ENCODE assay signal across 8 mouse cellular contexts in genomic region chr3:89246261-89247100, GRCm38 (mm10). TPM values are rescaled to one million over a fixed set of nuclear protein-coding genes. Genes with fewer than 3 reads are reported as not detected.
DNase-seq lines count a peak whose midpoint lies in the region; ATAC-seq and TF ChIP-seq lines count a peak whose summit lies in the region.

Gene Trim46, minus strand, starts transcription at chr3:89246309.

- H3K27ac ChIP-seq in ES-Bruce4 (ENCODE audit: insufficient read depth, low read length): peak within 1 kb of the TSS; percentile 37
- peak within 1 kb of the TSS; percentile 74 for H3K27ac ChIP-seq in forebrain, embryonic 11.5 days (ENCODE audit: low read depth, low read length)
- peak within 1 kb of the TSS; percentile 72 for H3K27ac ChIP-seq in heart, embryonic 16.5 days (ENCODE audit: low read length)
- H3K27ac ChIP-seq in liver, postnatal 0 days (ENCODE audit: low read depth): peak within 1 kb of the TSS; percentile 64
- peak within 1 kb of the TSS; percentile 96 for H3K27ac ChIP-seq in neural tube, embryonic 13.5 days (replicated peaks)

- 1% methylated on average over 42 of the region's 42 CpGs for WGBS in forebrain, embryonic 11.5 days
- under 1% methylated on average over 40 of the region's 42 CpGs for WGBS in heart, embryonic 16.5 days
- 1% methylated on average over 40 of the region's 42 CpGs for WGBS in liver, postnatal 0 days (ENCODE audit: insufficient replicate concordance)
- 1% methylated on average over 42 of the region's 42 CpGs for WGBS in neural tube, embryonic 13.5 days

- DNase-seq in c-Kit-positive CD71-positive TER-119-negative erythroid progenitor cells, embryonic 14.5 days (ENCODE audit: low read depth): peak; percentile 85
- peak; percentile 94 for DNase-seq in forebrain, embryonic 11.5 days (ENCODE audit: low spot score)
- peak; percentile 92 to 93 for DNase-seq in kidney, postnatal 36 days
- peak; percentile 89 for DNase-seq in liver, postnatal 0 days
- peak; percentile 90 for DNase-seq in telencephalon, adult 2 months (ENCODE audit: low read depth, low spot score)

- H3K9me3 ChIP-seq in ES-Bruce4 (replicated peaks; ENCODE audit: control insufficient read depth, insufficient read depth, low read length, poor library complexity, severe bottlenecking): no peaks in the 10 kb centered on the region
- no peaks in the 10 kb centered on the region for H3K9me3 ChIP-seq in forebrain, embryonic 11.5 days (ENCODE audit: control insufficient read depth, low read length)
- no peaks in the 10 kb centered on the region for H3K9me3 ChIP-seq in heart, embryonic 16.5 days (replicated peaks; ENCODE audit: control insufficient read depth, low read length)
- no peaks in the 10 kb centered on the region for H3K9me3 ChIP-seq in liver, postnatal 0 days (ENCODE audit: low read length)
- no peaks in the 10 kb centered on the region for H3K9me3 ChIP-seq in neural tube, embryonic 13.5 days

- TF ChIP-seq POLR2A in ES-Bruce4 (IDR thresholded peaks at IDR 0.05; ENCODE audit: insufficient read depth, low read length): no peak

- peaks cover 2% of the 10 kb centered on the region for H3K4me1 ChIP-seq in ES-Bruce4 (ENCODE audit: control insufficient read depth, insufficient read depth, low read length)
- H3K4me1 ChIP-seq in forebrain, embryonic 11.5 days (replicated peaks; ENCODE audit: control insufficient read depth, insufficient read depth, low read length): peaks cover 27% of the 10 kb centered on the region
- peaks cover 32% of the 10 kb centered on the region for H3K4me1 ChIP-seq in heart, embryonic 16.5 days (ENCODE audit: control insufficient read depth, insufficient read depth, low read length)
- H3K4me1 ChIP-seq in liver, postnatal 0 days (ENCODE audit: insufficient read depth): peaks cover 46% of the 10 kb centered on the region
- H3K4me1 ChIP-seq in neural tube, embryonic 13.5 days (replicated peaks): peaks cover 62% of the 10 kb centered on the region

- peak; percentile 63 for ATAC-seq in forebrain, embryonic 11.5 days (replicated peaks; ENCODE audit: low FRiP score)
- ATAC-seq in heart, embryonic 16.5 days (replicated peaks; ENCODE audit: extremely low read depth, insufficient read depth, low FRiP score): peak; percentile 71
- peak; percentile 57 for ATAC-seq in liver, postnatal 0 days
- ATAC-seq in neural tube, embryonic 13.5 days (ENCODE audit: low read depth): peak; percentile 68

- H3K4me2 ChIP-seq in forebrain, embryonic 11.5 days (ENCODE audit: low read depth, low read length, severe bottlenecking): peak within 1 kb of the TSS; percentile 79
- H3K4me2 ChIP-seq in heart, embryonic 16.5 days (ENCODE audit: low read depth, low read length): peak within 1 kb of the TSS; percentile 84
- peak within 1 kb of the TSS; percentile 89 for H3K4me2 ChIP-seq in liver, postnatal 0 days (ENCODE audit: low read depth, low read length)
- H3K4me2 ChIP-seq in neural tube, embryonic 13.5 days: peak within 1 kb of the TSS; percentile 90

- H3K27me3 ChIP-seq in ES-Bruce4 (ENCODE audit: control insufficient read depth, insufficient read depth, low read length, poor library complexity, severe bottlenecking): no peaks in the 10 kb centered on the region
- no peaks in the 10 kb centered on the region for H3K27me3 ChIP-seq in forebrain, embryonic 11.5 days (ENCODE audit: control insufficient read depth, insufficient read depth, low read length)
- H3K27me3 ChIP-seq in heart, embryonic 16.5 days (ENCODE audit: control insufficient read depth, insufficient read depth, low read length): peaks cover 11% of the 10 kb centered on the region
- H3K27me3 ChIP-seq in liver, postnatal 0 days (ENCODE audit: insufficient read depth, low read length): peaks cover 14% of the 10 kb centered on the region
- no peaks in the 10 kb centered on the region for H3K27me3 ChIP-seq in neural tube, embryonic 13.5 days

- TF ChIP-seq EP300 in ES-Bruce4 (IDR thresholded peaks at IDR 0.05; ENCODE audit: insufficient read depth, low read depth, low read length): no peak
- no peak for TF ChIP-seq EP300 in liver, postnatal 0 days (IDR thresholded peaks at IDR 0.05; ENCODE audit: low read depth)

- H3K9ac ChIP-seq in ES-Bruce4 (ENCODE audit: low read depth, poor library complexity, severe bottlenecking): peak within 1 kb of the TSS; percentile 84
- H3K9ac ChIP-seq in forebrain, embryonic 11.5 days (ENCODE audit: low read length): peak within 1 kb of the TSS; percentile 84
- H3K9ac ChIP-seq in heart, embryonic 16.5 days (ENCODE audit: low read length): peak within 1 kb of the TSS; percentile 83
- H3K9ac ChIP-seq in liver, postnatal 0 days (replicated peaks): peak within 1 kb of the TSS; percentile 70
- peak within 1 kb of the TSS; percentile 82 for H3K9ac ChIP-seq in neural tube, embryonic 13.5 days

- peak within 1 kb of the TSS; percentile 92 for H3K4me3 ChIP-seq in ES-Bruce4 (ENCODE audit: low read depth, low read length)
- H3K4me3 ChIP-seq in forebrain, embryonic 11.5 days (ENCODE audit: low read depth, low read length): peak within 1 kb of the TSS; percentile 78
- peak within 1 kb of the TSS; percentile 87 for H3K4me3 ChIP-seq in heart, embryonic 16.5 days (ENCODE audit: low read length)
- peak within 1 kb of the TSS; percentile 65 for H3K4me3 ChIP-seq in liver, postnatal 0 days (ENCODE audit: low read depth, low read length)
- peak within 1 kb of the TSS; percentile 63 for H3K4me3 ChIP-seq in neural tube, embryonic 13.5 days

- H3K36me3 ChIP-seq in ES-Bruce4 (ENCODE audit: control insufficient read depth, insufficient read depth, low read length, poor library complexity, severe bottlenecking): 0 out of 2 replicates have a peak, but pooled peaks cover 2% of the 10 kb centered on the region
- H3K36me3 ChIP-seq in forebrain, embryonic 11.5 days (ENCODE audit: control insufficient read depth, insufficient read depth, low read length): no peaks in the 10 kb centered on the region; the same call in 1 of the 2 replicates
- peaks cover 8% of the 10 kb centered on the region; the same call in 1 of the 2 replicates for H3K36me3 ChIP-seq in heart, embryonic 16.5 days (ENCODE audit: control insufficient read depth, insufficient read depth)
- H3K36me3 ChIP-seq in liver, postnatal 0 days (replicated peaks; ENCODE audit: insufficient read depth, low read length): peaks cover 5% of the 10 kb centered on the region; the same call in 1 of the 2 replicates
- H3K36me3 ChIP-seq in neural tube, embryonic 13.5 days: peaks cover 25% of the 10 kb centered on the region

- TF ChIP-seq CTCF in ES-Bruce4 (IDR thresholded peaks at IDR 0.05; ENCODE audit: low read depth, low read length): no peak
- peak; percentile 99 for TF ChIP-seq CTCF in liver, postnatal 0 days (IDR thresholded peaks at IDR 0.05; ENCODE audit: low read depth)

RNA-seq across cellular contexts. Expression of gene Trim46, which starts in this region (rescaled TPM):
- 5.7 and 7.1 TPM in 2 replicates for polyA plus RNA-seq in ES-Bruce4 (2011; ENCODE audit: insufficient read depth, insufficient read length, low read depth, missing spikeins)
- polyA plus RNA-seq in forebrain, embryonic 11.5 days (2014; fragmentation: Nextera tagmentation; extraction: Ambion mirVana): 11.9 and 13.5 TPM in 2 replicates
- polyA plus RNA-seq in heart, embryonic 16.5 days (2015; fragmentation: Nextera tagmentation; extraction: Ambion mirVana): 1.1 and 1.3 TPM in 2 replicates
- 0.06 and 0.21 TPM in 2 replicates for polyA plus RNA-seq in liver, postnatal 0 days (2015; fragmentation: Nextera tagmentation; extraction: Ambion mirVana)
- polyA plus RNA-seq in neural tube, embryonic 13.5 days (2015; fragmentation: Nextera tagmentation; extraction: Ambion mirVana): 55.8 and 55.9 TPM in 2 replicates

Comparison
In these comparisons a context has a peak if more than half of its experiments do, and no peak if none do; other contexts are left out.
1. Peak in every context shown above with its lines: DNase-seq, ATAC-seq, H3K4me3 ChIP-seq and H3K27ac ChIP-seq.
2. Peak in DNase-seq, ATAC-seq, H3K4me3 ChIP-seq, H3K27ac ChIP-seq, H3K9ac ChIP-seq and H3K4me2 ChIP-seq in liver, postnatal 0 days; RNA of the gene not detected or under 1 TPM.
3. H3K27ac ChIP-seq: peak in every context shown above with its lines; median percentile 96 in neural tube, embryonic 13.5 days; 74 in forebrain, embryonic 11.5 days; 72 in heart, embryonic 16.5 days; 64 in liver, postnatal 0 days; 37 in ES-Bruce4.